Mouse (Mus musculus): ENCODE data around the gene Ankrd27. TPM values are rescaled to one million over a fixed set of nuclear protein-coding genes. Genes with fewer than 3 reads are reported as not detected.

The Ankrd27 gene
- 38.1 TPM for polyA plus RNA-seq (2017; shearing (Covaris generic))

GRCm38 (mm10) chr7:35586055-35586905 is at the start of gene Ankrd27:
Gene Ankrd27, plus strand, starts transcription at chr7:35586244.

GRCm38 (mm10) chr7:35537562-35537961 is 48.5 kb upstream of the Ankrd27 start, which contains the start of gene Tdrd12:
Gene Tdrd12, minus strand, starts transcription at chr7:35537745.

GRCm38 (mm10) chr7:35556205-35556603 is 29.8 kb upstream of the Ankrd27 start, which contains the start of gene Nudt19:
Gene Nudt19, minus strand, starts transcription at chr7:35556304.

GRCm38 (mm10) chr7:35585191-35586054 is 621 bp upstream of the Ankrd27 start, which contains the start of gene Rgs9bp:
Gene Rgs9bp, minus strand, starts transcription at chr7:35585582.

GRCm38 (mm10) chr7:35647101-35647698 is 61.2 kb downstream of the Ankrd27 start, which contains the start of gene Pdcd5:
Gene Pdcd5, minus strand, starts transcription at chr7:35647521.

Other genes starting within 250 kb of the Ankrd27 start
- 14.0 TPM for gene Faap24, start 189.4 kb upstream of the Ankrd27 start, polyA plus RNA-seq (2017; shearing (Covaris generic))
- gene Cep89, start 189.2 kb upstream of the Ankrd27 start, polyA plus RNA-seq (2017; shearing (Covaris generic)) = 11.7 TPM
- not detected for gene Slc7a9, start 137.4 kb upstream of the Ankrd27 start, polyA plus RNA-seq (2017; shearing (Covaris generic))
- gene Tdrd12, start 48.5 kb upstream of the Ankrd27 start, polyA plus RNA-seq (2017; shearing (Covaris generic)) = not detected
- gene Nudt19, start 29.9 kb upstream of the Ankrd27 start, polyA plus RNA-seq (2017; shearing (Covaris generic)) = 20.7 TPM
- gene Rgs9bp, start 662 bp upstream of the Ankrd27 start, polyA plus RNA-seq (2017; shearing (Covaris generic)) = not detected
- gene Pdcd5, start 61.3 kb downstream of the Ankrd27 start, polyA plus RNA-seq (2017; shearing (Covaris generic)) = 103 TPM
- gene Dpy19l3, start 168.2 kb downstream of the Ankrd27 start, polyA plus RNA-seq (2017; shearing (Covaris generic)) = 25.1 TPM
- 34.3 TPM for gene Zfp507, start 216.8 kb downstream of the Ankrd27 start, polyA plus RNA-seq (2017; shearing (Covaris generic))

Measured in naive thymus-derived CD4-positive, alpha-beta T cell, adult 5 months (primary cell).